Mouse (Mus musculus) liver, postnatal 0 days (tissue): Measurements from ENCODE around the gene Dna2.

Experiments
- CTCF ChIP-seq: sonication (generic); IDR thresholded peaks from 2 replicates; pipeline ENCODE4 v1.5.1; 2016; ENCODE audit warnings: antibody characterized with exemption, low read depth
- EP300 ChIP-seq: IDR thresholded peaks from 2 replicates; pipeline ENCODE4 v1.6.1; 2016; ENCODE audit warnings: antibody characterized with exemption, low read depth, mild to moderate bottlenecking

- TF ChIP-seq EP300 (no peak), CTCF (no peak)
These were observed 66.7 kb downstream of the Dna2 start for GRCm38 (mm10) chr10:63013476-63013875.
